Mouse (Mus musculus) frontal cortex, postnatal 36 days (tissue): Measurements from ENCODE around the gene Dnajc11.
A peak's percentile ranks its signal among the peaks of the same experiment; 100 is the strongest.

Experiments used
- DNase-seq, 2 experiments: peaks; one replicate each; pipeline ENCODE4 v3.0.0; 2022; ENCODE audit warnings: low spot score in 2 of 2

The Dnajc11 gene

DNA sequence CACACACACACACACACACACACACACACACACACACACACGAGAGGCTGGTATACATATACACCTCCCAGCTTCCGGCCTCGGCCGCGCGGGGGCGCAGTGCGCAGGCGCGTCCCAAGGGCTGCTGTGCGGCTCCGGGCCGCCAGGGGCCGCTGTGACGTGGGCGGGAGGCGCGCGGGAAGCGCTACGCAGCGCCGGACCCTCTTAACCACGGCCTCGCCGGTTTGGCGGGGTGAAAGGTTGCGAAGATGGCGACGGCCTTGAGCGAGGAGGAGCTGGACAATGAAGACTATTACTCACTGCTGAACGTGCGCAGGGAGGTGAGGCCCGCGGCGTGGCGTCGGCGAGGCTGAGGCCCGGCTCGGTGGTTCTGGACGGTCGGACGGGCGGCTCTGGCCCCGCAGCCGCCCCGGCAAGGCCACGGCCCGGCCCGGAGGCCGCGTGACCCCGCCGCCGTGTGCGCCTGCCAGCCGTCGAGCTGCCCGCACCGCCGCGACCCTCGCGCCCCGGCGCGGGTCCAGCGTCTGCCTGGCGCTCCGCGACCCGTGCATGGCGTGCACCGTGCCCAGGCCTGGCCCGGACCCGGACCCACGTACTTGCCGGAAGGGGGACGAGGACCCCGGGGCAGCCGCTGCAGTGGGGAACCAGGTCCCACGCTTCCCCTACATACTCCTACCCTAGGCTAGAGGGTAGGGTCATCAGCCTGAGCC is at the start of gene Dnajc11:
Gene Dnajc11, plus strand, starts transcription at position 187 of the 710 bp plus-strand sequence.
- peak; percentile 93 to 94 for DNase-seq

DNA sequence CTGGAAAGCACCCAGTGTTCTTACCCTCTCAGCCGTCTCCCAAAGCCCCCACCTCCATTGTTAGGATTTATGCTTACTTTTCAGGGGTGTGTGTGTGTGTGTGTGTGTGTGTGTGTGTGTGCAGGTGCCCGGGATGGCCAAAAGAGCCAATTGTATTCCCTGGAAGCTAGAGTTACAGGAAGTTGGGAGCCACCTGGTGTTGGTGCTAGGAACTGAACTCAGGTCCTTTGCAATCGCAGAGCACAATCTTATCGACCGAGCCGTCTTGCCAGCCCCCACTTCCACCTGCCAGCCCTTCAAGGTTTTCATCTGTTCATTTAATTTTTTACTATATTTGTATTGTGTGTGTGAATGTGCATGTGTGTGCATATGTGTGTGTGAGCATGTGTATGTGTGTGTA is 40.2 kb upstream of the Dnajc11 start:
- no peak for DNase-seq

DNA sequence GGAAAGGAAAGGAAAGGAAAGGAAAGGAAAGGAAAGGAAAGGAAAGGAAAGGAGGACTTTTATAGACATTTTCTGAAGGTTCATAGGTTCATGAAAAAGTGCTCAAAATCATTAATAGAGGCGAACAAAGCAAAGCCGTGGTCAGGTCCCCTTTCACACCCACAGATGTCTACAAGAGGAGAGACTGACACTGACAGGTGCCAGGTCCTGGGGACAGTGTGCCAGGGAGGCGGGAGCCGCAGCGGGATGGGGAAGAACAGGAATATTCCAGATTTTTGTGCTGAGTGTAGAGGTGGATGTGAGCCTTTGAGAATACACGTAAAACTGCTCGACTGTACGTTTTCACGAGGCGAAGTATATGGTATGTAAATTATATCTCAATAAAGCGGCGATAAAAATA is 38.6 kb upstream of the Dnajc11 start:
- no peak for DNase-seq

DNA sequence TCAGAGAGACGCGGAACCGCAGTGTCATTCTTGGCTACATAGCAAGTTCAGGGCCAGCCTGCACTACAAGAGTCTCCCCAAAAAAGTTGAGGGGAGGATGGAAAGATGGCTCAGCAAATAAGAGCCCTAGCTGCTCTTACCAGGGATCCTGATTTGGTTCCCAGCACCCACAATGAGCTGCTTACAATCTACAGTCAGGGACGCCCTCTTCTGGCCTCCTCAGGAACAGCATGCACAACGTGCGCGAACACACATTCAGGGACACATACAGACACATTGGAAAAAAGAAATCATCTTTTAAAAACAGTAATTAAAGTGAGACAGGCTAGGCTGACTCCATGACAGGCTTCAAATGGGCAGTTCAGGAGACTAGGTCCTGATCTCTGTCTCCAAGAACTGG is 37.9 kb upstream of the Dnajc11 start:
- DNase-seq, result no peak

DNA sequence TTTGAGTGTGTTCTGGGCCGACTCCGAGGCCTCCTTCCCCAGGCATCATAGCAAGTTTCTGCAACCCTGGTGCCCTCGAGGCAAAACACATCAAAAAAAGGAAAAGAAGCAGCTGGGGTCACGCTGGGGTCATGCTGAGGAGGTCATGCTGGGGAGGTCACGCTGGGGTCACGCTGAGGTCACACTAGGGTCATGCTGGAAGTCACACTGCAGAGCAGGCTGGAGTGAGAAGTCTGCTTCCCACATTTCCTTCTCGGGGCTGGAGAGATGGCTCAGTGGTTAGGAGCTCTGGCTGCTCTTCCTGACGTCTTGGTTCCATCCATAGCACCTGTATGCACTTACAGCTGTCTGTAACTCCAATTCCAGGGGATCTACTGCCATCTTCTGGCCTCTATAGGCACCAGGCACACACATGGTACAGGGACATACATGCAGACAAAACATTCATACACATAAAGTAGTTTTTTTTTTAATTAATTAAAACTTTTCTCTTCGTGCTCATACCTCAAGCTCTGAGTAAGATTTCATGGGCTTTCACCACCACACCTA is 36.3 kb upstream of the Dnajc11 start:
- DNase-seq, result no peak

DNA sequence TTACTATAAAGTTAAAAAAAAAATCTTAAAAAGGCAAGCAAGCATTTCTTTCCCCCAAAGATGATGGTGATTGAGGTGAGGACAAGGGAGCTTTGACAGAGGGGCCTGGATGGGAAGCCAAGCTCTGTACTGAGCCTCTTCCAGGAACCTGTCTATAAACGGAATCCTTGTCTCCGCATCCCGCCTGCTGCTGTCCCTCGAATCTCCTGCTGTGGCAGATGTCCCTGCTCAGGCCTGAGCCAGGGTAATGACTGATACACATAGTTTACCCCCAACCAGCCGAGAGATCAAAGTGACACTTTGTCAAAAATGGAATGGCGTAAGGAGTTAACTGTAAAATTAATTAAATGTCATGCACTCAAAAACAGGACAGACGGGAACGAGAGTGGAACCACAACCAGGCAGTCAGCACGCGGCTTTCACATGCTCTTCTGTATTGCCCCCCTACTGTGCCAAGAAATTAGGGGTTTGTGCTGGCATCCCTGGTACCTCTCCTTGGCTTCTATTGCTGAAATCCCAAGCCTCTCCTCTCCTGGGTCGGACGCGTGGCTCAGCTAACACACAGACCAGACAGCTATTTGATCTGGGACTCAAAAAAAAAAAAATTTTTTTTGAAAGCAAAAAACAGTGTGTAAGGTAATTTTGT is 34.8 kb upstream of the Dnajc11 start:
- DNase-seq, result no peak

DNA sequence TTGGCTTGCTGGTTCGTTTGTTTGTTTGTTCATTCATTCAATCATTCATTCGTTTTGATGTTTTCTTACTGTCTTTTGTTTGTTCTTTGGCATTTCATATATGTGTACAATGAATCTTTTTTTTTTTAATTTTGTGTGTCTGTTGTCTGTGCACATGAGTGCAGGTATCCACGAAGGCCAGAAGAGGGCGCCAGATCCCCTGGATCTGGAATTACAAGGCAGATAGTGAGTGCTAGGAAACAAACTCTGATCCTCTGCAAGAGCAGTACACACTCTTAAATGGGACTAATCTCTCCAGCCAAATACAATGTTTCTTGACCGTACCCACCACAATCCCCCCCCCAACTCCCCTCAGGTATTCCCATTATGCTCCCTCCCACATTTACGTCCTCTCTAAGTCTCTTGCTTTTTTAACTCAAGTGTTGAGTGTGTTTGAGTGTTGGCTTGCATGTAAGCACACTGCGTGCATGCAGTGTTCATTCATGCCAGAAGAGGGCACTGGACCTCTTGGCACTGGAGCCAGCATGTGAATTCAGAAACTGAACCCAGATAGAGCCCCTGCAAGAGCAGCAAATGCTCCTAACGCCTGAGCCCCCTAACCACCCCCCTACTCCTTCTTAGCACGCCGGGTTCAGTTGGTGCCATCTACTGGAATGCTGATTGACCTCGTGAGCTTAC is 33.6 kb upstream of the Dnajc11 start:
- no peak for DNase-seq

DNA sequence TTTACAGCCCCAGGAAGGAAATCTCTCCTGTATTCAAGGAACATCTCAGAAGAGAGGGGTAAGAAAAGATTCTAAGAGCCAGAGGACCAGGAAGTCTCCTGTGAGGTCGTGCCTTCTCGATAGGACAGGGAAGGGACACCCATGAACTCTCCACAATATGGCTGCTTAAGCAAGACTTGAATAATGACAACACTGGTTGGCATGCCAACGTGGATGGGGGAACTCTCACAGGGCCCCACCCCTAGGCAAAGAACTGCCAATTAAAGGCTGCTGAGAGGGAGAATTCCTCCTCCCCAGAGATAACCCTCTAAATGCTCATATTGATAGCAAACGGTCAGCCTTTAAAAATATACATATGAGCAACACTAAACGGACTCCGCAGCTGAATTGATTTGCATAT is 32.8 kb upstream of the Dnajc11 start:
- no peak for DNase-seq

DNA sequence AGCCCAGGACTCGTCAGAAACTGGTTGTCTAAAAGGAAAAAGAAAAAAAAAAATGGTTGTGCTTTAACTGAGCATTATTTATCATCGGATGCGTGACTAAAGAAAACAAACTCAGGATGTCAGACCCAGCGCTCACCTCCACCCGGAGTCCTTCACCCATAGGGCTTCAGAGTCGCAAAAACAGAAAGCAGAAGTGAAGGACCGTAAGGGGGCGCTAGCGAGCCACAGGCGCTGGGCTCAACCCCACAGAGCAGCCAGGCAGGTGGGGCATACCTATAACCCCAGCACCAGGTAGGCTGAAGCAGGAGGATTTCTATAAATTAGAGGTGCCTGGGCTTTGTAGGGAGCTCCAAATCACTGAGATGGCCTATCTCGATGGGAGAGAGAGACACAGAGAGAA is 32.1 kb upstream of the Dnajc11 start:
- DNase-seq, result no peak

DNA sequence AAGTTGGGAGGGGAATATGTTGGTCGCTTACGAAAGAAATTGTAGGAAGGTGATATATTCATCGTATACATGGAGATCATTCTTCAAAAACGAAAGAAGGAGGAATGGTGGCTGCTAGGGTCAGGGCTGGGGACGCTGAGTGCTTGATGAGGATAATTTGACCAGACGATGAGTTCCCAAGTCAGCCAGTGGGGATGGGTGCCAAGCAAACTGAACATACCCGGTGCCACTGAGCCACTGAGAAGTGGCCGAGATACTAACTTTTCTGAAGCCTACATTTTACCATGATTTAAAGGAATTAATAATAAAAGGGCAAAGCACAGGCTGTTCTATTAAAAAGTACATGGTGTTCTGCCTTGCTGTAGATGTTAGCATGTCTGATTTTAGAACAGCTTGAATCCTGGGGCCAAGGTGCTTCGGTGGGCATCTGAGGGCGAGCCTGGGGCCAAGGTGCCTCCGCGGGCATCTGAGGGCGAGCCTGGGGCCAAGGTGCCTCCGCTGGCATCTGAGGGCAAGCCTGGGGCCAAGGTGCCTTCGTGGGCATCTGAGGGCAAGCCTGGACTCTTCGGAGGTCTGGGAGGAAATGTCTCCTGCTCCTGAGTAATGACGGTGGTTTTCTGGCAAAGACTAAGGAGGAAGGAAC is 31.3 kb upstream of the Dnajc11 start:
- no peak for DNase-seq

DNA sequence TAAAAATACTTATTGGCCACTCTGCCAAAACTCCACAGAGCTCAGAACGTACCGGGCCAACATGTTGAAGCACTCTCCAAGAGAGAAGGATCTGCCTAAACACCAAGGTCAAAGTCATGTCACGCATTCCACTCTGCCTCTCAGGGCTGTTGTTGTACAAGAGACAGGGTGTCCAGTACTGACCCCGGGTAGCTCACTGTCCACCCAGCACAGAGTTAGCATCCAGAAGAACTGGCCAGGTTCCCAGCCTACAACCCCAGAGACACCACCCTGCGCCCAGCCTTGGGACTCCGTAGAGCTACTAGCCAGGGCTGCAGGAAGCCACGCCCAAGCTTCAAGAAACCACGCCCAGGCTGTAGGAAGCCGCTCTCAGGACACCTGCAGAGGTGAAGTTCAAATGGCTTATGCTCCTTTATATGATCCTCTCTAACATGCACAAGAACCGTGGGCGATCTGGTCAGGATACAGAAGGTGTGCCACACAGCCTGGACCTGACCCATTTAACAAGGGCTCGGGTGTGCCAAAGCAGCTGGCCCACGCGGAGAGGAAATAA is 30.7 kb upstream of the Dnajc11 start:
- DNase-seq, result no peak

DNA sequence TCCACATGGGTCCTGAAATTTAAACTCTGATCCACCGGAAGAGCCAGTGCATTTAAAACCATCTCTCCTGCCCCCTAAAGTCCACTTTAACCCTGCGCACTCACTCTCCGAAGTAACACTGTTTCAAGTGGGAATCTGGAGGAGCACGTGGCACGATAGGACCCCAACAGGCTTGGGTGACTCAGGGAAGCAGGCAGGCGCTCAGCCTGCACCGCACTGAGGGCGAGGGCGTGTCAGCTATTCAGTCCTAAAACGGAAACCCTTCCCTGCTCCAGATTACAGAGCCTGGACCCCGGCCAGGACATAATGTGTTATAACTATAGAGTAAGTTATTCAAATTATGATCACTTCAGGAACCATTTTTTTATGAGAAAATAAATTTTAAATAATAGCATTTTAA is 29.4 kb upstream of the Dnajc11 start:
- DNase-seq, result no peak

DNA sequence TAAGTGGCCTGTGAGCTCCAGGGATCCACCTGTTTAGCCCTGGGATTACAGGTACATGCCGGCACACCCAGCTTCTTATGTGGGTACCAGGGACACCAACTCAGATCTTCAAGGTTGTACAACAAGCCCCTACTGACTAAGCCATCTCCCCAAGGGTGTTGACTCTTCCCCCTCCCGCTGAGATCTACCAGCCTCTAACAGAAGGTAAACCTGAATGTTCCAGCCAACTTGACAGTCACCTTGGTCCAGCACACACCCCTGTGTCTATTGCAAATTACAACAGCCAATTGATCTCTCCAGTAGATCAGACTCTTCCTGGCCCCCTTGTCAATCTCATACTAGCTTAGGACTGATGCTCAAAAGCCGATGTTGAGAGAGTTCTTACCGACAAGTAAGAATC is 27.9 kb upstream of the Dnajc11 start:
- no peak for DNase-seq

DNA sequence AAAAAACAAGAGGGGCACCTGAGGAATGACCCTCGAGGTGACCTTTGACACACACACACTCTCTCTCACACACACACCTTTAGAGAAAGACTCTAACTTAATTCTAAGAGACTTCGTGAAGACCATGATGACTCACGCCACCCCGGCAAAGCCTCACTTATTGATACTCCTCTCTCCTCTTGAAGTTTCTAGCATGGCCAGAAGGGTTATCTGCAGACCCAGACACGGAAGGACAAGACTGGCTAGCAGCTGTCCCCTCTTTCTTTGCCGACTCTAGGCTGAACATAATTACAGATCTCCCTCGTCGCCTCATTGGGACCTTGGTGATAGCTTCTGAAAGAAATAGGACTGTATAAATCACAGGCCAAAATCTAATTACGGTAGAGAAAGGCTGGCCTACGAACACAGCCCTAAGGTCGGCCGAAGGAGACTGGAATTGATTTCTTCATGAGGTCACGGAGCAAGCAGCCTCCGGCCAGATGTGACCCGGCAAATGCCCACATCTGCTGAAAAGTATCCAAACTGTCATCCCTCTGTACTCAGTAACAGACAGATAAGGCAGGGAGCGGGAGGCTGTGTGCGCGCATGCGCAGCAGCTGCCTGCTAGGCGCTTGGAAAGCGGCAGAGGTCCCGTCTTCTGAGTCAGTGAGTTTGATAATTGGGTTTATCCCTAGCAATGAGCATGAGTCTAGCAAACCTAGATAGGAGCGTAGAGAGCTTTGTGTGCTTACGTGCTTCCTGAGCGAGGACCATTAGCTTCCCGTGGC is 25.7 kb upstream of the Dnajc11 start:
- no peak for DNase-seq

DNA sequence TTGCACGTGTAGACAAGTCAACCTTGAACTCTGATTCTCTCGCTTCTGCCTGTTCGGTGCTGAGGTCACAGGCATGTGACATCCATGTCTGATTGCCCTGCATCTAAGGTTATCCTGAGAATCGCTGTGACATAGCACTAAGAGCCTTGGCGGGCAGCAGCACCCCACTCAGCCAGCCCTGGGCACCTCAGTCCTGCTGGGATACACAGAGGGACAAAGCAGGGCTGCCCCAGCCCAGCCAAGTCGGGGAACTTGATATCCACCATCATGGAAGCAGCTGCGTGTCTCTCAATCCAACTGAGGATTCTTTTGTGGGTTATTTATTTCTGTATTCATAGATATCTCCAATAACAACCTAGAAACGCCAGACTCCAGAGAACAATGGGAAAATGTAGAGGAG is 24.7 kb upstream of the Dnajc11 start:
- DNase-seq, result no peak

DNA sequence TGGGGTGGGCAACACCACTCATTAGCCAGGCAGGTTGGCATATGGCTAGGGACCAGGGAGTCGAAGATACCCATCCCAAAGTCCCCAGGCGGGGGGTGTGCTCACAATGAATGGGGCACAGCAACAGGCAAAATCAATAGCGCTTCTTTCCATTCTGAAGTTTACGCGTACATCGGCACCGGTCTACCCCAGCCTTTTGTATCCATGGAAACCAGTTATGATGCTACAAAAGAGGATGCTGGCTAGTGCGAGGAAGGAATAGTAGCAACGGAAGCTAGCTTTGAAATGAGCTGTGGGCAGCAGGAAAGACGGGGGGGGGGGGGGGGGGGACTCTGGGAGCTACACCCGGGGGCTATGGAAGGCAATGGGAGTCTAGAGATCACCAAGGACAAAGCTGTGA is 17.2 kb upstream of the Dnajc11 start:
- no peak for DNase-seq

DNA sequence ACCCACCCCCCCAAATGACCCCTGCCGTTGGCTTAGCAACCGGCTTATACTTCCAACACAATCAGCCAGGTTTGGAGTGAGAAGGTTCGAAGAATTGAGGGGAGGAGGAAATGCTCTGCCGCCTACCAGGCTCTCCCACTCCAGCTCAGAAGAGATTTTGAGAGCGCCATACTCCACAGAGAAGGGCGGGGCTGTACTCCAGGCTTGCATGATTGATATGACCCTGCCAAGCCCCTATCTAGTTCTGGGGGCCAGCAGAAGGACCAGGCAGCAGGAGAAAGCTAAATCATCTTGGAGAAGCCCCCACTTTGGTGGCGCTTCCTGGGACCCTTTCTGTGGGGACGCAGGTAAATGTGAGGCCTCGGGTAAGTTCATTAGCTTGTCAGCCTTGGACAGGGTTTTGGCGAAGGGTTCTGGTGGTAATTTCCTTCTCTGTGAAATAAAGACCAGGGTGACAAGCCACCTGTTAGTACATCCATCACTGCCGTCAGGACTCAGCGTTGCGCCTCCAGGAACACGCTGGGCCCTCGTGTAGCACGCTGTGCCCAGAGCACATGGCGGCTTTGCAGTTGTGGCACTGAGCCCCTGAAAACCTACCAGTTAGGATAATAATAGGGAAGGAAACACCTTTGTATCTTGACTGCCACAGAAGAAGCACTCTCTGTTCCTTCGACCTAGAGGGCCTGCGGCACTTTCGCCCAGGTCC is 14.2 kb upstream of the Dnajc11 start:
- DNase-seq, result no peak

DNA sequence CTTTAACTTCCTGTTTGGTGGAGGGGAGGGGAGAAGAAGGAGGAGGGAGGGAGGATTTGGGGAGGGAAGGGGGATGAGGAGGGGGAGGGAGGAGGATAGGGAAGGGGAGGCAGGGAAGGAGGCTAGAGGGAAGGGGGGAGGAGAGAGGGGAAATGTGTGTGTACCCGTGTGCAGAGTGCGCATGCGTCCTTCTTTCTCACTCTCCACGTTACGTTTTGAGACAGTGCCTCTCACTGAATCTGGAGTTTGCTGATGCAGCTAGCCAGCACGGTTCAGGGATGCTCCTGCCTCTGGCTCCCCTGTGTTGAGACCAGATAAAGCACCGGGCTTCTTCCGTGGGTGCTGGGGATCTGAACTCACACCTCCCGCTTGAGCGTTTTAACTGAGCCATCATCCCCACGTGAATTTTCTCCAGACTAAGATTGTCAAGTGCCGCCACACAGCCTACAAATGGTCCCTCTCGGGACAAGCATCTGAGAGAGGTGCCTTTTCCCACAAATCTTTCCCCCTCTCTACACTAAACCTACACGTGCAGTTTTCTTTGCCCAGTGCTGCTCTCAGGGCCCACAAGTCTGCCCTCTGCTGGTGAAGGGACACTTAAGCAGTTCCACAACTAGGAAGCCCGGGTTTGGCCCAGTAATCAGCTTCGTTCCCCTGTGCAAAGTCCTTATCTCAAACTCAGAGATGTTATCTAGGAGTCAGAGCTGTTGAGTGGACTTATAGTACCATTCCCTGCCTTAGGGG is 13.4 kb upstream of the Dnajc11 start:
- peak; percentile 40 to 53 for DNase-seq

DNA sequence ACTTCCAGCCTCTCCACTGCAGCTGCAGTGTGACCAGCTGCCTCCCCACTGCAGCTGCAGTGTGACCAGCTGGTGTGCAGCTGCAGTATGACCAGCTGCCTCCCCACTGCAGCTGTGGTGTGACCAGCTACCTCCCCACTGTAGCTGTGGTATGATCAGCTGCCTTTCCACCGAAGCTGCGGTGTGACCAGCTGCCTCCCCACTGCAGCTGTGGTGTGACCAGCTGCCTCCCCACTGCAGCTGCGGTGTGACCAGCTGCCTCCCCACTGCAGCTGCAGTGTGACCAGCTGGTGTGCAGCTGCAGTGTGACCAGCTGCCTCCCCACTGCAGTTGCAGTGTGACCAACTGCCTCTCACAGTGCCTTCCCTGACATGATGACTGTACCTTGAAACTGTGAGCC is 11.4 kb upstream of the Dnajc11 start:
- DNase-seq, result no peak
